Mouse (Mus musculus) olfactory bulb, adult 2 months (tissue): ENCODE results near the gene Spint3.

Source experiments
- CTCF ChIP-seq: fragments of 200-500 bp; IDR thresholded peaks from 2 replicates; pipeline ENCODE4 v1.5.1; 2012; ENCODE audit warnings: low read depth, mild to moderate bottlenecking, low read length, moderate library complexity; ENCODE audit not compliant: insufficient read depth
- POLR2A ChIP-seq: fragments of 200-500 bp; IDR thresholded peaks from 2 replicates; pipeline ENCODE4 v1.6.1; 2012; ENCODE audit warnings: mild to moderate bottlenecking, low read depth, low read length, moderate library complexity; ENCODE audit not compliant: insufficient read depth

DNA sequence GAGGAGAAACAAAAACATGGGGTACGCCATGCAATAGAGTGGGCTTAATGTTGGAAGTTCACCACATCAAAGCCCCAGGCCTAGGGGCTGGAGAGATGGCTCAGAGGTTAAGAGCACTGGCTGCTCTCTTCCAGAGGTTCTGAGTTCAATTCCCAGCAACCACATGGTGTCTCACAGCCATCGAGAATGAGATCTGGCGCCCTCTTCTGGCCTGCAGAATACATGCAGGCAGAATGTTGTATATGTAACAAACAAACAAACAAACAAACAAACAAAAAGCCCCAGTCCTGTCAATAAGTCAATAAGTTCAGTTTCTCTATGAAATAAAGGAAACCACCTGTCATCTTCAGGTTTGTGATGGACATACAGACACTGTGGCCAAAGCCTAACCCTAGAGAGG is 26.9 kb upstream of the Spint3 start:
- no peak for TF ChIP-seq CTCF
- no peak for TF ChIP-seq POLR2A
